Mouse (Mus musculus) ES-E14 (cell line): ENCODE measurements around the gene Gm49337.

Experiments used
- CHD2 ChIP-seq: IDR thresholded peaks from 2 replicates; pipeline ENCODE4 v1.6.1; 2014; ENCODE audit warnings: mild to moderate bottlenecking, low read depth, low read length, inconsistent platforms
- HCFC1 ChIP-seq: IDR thresholded peaks from 2 replicates; pipeline ENCODE4 v1.6.1; 2012; ENCODE audit warnings: low read length, inconsistent platforms, borderline replicate concordance; ENCODE audit not compliant: insufficient read depth
- MAFK ChIP-seq: IDR thresholded peaks from 2 replicates; pipeline ENCODE4 v1.6.1; 2014; ENCODE audit warnings: mild to moderate bottlenecking, low read depth, low read length, inconsistent platforms; ENCODE audit not compliant: insufficient read depth
- ZC3H11A ChIP-seq: IDR thresholded peaks from 2 replicates; pipeline ENCODE4 v1.6.1; 2012; ENCODE audit warnings: low read depth, mild to moderate bottlenecking, inconsistent platforms, low read length, borderline replicate concordance

DNA sequence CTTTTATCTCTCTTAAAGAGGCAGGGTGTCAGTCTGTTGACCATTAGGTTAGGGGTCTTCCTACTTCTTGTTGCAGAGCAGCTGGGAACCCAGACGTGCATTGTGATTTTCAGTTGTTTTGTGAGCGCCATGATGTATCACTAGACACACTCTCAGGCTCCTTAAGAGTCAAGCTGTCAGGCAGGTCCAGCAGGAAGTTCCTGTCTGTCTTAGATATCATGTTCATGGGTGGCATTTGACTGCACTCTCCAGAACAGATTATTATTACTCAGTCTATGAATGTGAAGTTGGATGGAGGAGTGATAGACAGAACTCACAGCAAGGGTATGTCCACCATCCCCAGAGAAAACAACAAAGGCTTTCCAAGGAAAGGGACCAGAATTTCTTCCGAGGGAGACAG, 31.2 kb downstream of the Gm49337 start:
- no peak for TF ChIP-seq CHD2
- TF ChIP-seq HCFC1: no peak
- no peak for TF ChIP-seq MAFK
- no peak for TF ChIP-seq ZC3H11A
